Mouse (Mus musculus) ES-Bruce4 (cell line): Measurements from ENCODE around the gene Tlcd2.

Source experiments
- CTCF ChIP-seq: IDR thresholded peaks from one replicate; pipeline ENCODE4 v1.8.1; 2011; ENCODE audit warnings: low read depth, low read length
- EP300 ChIP-seq: IDR thresholded peaks from 2 replicates; pipeline ENCODE4 v1.6.1; 2011; ENCODE audit warnings: low read depth, low read length; ENCODE audit not compliant: insufficient read depth
- POLR2A ChIP-seq: IDR thresholded peaks from one replicate; pipeline ENCODE4 v1.8.1; 2011; ENCODE audit warnings: low read length; ENCODE audit not compliant: insufficient read depth

DNA sequence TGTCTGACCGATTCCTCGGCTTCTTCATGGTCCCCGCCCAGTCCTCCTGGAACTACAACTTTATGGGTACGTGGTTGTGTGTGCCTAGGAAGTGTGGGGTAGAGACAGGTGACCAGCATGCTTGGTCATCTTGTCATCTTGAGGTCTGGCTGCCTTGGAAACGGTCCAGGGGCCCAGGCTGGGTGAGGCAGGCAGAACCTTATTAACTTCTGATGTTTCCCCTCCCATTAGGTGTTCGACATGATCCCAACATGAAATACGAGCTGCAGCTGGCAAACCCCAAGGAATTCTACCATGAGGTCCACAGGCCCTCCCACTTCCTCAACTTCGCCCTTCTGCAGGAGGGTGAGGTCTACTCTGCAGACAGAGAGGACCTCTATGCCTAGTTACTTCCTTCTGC is 47.4 kb downstream of the Tlcd2 start:
- TF ChIP-seq POLR2A, result no peak
- TF ChIP-seq EP300, result no peak
- TF ChIP-seq CTCF, result no peak
